Mouse (Mus musculus) cerebellum, adult 11 months (tissue): ENCODE measurements around the gene Gm28044.
"Not testable (repeated sequence)": the region's sequence is repeated elsewhere in the genome, so short reads cannot be mapped to it uniquely, and the experiment has no call there.

Experiments used
- DNase-seq: peaks from one replicate; pipeline ENCODE4 v3.0.0; 2022

Gene Gm28044

DNA sequence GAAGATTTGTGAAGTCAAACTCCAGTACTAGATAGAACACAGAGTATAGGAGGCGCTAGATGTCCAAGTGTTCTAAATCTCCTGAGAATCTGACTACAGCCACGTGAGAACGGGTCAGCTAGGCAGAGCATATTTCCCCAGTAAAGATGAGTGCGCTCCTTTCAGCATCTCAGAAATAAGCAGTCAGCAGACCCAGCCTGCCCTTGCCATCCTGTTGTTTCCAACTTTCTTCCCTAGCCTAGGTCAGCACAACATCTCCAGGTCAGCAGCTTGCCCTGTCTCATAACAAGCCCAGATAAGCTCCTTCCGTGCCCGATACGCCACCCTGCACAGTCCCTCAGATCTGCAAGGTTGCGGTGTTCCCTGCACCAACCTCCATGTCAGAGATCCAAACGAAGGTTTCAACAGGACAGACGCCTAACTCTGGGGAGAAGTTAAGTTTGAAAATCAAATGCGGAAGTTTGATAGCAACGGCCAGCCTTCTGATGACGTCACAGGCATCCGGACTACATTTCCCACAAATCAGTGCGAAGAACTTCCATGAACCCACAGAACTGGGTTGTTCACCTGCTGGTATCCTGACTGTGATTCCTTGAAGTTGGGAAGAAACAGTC lies at the start of gene Gm28044, which contains the start of gene Zfp953:
TSS of gene Gm28044 (minus strand) at position 406 of the 614 bp plus-strand sequence.
TSS of gene Zfp953 (minus strand) at position 475 of the 614 bp plus-strand sequence.
- DNase-seq = peak; percentile 80

DNA sequence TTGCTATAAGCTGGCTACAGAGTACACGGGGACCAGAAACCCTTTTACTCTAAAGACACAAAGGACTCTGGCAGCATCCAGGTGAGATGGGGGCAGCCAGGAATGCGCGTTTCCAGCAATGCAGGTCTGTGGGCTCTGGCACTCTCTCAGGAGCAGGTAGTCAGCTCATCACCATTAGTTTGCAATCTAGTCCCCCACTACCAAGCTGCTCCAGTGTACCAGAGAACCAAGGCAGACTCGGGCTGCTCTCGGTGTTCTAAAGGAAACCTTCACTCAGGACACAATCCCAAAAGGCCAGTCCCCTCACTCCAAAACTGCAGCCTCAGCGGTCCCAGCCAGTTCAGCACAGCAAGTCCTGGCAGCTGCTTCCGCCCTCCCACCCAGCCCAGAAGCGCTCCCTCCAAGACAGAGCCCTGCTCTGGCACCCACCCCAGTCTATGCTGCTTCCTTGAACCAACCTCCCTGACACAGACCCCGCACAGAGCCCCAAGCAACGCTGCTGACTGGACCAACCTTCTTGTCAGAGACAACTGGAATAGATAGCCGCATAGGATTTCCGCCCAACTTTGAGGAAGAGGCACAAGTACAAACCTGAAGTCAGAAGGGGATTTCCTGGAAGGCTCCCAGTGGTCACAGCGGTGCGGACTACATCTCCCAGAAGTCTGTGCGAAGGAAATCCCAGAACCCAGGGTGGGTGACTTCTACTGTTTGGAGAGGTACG lies 39.0 kb upstream of the Gm28044 start, which contains the start of gene Zfp429:
TSS of gene Zfp429 (minus strand) at position 637 of the 721 bp plus-strand sequence.
- DNase-seq = peak; percentile 41

DNA sequence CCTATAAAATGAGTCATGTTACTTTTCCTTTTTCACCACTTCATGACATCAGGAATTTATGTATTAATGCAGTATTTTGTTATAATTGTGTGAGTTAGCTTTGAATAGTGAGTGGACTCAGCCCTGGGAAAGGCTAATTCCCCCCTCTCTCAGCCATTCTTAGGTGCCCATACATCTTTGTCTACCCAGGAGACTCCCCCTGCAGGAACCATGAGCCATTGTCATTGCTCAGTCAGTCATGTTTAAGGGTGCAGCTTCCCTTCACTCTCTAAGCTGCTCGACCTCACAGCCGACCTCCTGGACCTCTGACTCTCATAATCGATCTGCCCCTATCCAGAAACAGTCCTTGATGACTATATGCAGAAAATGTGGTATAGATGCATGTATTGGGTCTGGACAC lies 15.9 kb upstream of the Gm28044 start:
- not testable (repeated sequence) for DNase-seq

DNA sequence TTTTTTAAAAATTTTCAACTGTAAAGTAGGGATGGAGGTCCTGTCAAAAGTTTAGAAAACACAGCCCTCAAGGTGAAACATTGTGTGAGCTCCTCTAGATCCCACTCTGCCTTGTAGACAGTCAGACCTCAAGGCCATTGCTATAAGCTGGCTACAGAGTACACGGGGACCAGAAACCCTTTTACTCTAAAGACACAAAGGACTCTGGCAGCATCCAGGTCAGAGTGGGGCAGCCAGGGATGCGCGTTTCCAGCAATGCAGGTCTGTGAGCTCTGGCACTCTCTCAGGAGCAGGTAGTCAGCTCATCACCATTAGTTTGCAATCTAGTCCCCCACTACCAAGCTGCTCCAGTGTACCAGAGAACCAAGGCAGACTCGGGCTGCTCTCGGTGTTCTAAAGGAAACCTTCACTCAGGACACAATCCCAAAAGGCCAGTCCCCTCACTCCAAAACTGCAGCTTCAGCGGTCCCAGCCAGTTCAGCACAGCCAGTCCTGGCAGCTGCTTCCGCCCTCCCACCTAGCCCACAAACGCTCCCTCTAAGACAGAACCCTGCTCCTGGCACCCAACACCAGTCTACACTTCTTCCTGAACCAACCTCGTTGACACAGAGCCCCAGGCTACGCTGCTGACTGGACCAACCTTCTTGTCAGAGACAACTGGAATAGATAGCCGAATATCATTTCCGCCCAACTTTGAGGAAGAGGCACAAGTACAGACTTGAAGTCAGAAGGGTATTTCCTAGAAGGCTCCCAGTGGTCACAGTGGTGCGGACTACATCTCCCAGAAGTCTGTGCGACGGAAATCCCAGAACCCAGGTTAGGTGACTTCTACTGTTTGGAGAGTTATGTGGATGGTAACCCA lies 14.9 kb upstream of the Gm28044 start, which contains the start of the genes Gm28041 and Zfp456:
TSS of gene Gm28041 (minus strand) at position 684 of the 862 bp plus-strand sequence.
TSS of gene Zfp456 (minus strand) at position 761 of the 862 bp plus-strand sequence.
- DNase-seq = not testable (repeated sequence)

DNA sequence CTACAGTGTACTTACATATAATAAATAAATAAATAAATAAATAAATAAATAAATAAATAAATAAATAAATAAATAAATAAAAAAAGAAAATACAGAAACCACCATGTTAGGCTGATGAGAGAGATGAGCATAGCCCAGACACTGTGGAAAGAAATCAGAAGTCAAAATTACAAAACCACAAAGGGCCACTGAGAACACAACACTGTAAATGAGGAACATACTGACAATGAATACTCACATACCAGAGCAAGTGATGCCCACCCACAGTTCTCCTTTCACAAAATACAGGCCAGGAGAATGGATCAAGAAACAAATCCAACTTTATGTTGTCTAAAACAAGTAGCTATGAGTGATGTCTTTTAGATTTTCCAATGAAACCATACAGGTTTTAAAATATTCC lies 8.5 kb downstream of the Gm28044 start:
- no peak for DNase-seq

DNA sequence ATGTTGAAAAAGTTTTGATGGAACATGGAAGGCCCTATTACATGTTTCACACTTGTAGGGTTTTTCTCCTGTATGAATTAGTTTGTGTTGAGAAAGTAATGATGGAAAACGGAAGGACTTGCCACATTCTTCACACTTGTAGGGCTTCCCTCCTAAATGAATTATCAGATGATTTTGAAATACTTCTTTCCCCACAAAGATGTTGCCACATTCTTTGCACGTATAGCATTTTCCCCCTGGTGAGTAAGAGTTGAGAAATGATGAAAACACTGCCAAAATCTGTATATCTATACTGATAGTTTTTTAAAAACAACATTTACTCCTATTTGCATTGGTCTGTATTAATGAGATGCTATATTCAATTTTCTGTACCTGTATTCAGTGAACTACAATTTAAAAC lies 16.9 kb downstream of the Gm28044 start:
- DNase-seq = no peak

DNA sequence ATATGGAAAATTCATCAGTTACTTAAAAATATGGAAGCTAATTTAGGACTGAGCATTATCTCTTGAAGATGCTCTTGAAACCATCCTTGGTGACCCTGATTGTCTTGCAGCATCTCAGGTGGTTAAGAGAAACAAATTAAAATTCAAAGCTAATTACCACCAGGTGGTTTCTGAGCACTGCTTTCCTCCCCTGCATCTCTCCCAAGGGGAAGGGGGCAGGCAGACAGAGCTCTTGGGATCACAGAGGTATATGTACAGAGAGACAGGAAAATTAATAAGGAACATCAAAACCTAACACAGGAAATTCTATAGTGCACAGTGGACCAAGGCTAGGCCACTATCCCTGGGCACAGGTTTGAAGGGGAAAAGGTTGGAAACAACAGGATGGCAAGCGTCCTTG lies 27.5 kb downstream of the Gm28044 start:
- no peak for DNase-seq

DNA sequence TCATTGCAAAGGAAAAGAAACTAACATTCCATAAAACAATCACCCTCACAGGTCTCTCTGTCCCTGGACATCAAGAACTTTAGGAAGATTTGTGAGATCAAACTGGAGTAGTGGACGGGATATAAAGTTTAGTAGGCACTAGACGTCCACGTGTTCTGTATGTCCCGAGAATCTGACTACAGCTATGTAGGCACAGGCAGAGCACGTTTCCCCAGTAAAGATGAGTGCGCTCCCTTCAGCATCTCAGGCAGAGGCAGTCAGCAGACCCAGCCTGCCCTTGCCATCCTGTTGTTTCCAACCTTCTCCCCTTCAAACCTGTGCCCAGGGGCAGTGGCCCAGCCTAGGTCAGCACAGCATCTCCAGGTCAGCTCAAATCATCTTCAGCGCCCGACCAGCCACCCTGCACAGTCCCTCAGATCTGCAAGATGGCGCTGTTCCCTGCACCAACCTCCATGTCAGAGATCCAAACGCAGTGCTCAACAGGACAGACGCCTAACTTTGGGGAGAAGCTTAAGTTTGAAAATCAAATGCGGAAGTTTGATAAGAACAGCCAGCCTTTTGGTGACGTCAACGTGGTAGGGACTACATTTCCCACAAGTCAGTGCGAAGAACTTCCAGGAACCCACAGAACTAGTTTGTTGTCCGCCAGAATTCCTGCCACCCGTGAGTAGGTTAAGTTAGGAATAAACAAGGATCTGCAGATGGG lies 28.2 kb downstream of the Gm28044 start, which contains the start of gene Zfp595:
TSS of gene Zfp595 (minus strand) at position 552 of the 706 bp plus-strand sequence.
- peak; percentile 65 for DNase-seq

DNA sequence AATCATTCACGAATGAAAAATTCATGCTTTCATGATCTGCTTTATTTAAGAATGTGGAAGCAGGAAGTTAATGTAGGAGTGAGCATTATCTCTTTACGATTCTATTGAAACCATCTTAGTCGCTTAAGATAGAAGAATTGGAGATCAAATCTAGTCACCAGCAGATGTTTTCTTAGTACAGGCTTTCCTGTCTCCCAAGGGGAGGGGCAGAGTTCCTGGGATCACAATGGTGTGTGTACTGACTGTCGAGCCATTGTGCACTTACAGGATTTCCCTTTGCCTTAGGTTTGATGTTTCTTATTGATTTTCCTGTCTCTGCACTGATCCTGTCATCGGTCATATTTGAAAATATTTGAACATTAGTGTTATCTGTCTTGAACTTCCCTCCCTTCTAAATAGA lies 53.6 kb downstream of the Gm28044 start:
- no peak for DNase-seq

DNA sequence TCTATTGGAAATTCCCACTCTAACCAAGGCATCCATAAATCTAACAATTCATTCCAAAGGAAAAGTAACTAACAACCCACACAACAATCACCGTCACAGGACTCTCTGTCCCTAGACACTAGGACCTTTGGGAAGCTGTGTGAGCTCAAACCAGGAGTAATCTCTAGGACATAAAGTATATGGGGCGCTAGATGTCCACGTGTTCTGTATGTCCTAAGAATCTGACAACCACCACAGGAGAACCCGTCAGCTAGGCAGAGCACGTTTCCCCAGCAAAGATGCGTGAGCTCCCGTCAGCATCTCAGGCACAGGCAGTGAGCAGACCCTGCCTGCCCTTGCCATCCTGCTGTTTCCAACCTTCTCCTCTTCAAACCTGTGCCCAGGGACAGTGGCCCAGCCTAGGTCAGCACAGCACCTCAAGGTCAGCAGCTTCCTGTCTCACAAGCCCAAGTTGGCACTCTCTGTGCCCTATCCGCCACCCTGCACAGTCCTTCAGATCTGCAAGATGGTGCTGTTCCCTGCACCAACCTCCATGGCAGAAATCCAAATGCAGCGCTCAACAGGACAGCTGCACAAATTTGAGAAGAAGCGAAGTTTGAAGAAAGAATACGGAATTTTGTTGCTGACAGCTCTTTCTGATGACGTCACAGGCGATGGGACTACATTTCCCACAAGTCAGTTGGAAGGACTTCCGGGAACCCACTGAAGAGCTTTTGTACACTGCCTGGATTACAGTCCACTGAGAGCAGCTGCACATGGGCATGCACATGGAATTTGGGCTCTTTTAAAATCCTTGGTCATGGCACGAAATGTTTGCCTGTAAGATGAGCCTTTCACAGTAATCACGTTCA lies 54.3 kb downstream of the Gm28044 start, which contains the start of gene Zfp457:
TSS of gene Zfp457 (minus strand) at position 664 of the 851 bp plus-strand sequence.
- peak; percentile 84 for DNase-seq

DNA sequence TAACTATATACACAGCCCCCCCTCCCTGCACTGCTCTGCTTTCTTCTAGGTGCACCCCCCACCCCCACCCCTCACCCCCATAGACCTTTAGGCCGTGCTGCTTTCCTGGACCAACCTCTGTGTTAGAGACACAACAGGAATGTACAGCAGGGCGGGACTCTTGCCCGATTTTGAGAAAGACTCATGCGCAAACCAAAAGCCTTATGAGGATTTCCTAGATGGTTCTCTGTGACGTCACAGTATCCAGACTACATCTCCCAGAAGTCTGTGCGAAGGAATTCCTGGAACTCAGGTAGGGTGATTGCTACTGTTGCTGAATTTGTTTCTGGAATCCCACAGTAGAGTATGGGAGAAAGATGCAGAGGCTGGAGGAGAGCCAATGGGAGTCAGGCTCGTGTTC lies 82.0 kb downstream of the Gm28044 start, which contains the start of gene Zfp458:
TSS of gene Zfp458 (minus strand) at position 153 of the 400 bp plus-strand sequence.
- no peak for DNase-seq

DNA sequence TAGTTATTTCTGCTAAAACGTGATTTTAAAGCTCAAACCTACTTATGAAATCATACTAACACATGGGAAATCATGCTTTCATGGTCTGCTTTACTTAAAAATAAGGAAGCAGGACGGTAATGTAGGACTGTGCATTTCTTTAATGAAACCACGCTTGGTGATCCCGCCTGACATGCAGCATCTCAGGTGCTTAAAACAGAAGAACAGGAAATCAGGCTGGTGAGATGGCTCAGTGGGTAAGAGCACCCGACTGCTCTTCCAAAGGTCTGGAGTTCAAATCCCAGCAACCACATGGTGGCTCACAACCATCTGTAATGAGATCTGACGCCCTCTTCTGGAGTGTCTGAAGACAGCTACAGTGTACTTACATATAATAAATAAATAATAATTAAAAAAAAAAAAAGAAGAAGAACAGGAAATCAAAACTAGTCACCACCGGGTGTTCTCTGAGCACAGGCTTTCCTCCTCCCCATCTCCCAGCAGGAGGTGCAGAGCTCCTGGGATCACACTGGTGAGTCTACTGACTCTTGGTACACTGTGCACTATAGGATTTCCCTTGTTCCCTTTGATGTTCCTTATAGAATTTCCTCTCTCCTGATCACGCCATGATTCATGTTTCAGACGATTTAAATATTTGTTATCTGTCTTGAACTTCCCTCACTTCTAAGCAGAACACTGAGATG lies 90.8 kb downstream of the Gm28044 start:
- not testable (repeated sequence) for DNase-seq

DNA sequence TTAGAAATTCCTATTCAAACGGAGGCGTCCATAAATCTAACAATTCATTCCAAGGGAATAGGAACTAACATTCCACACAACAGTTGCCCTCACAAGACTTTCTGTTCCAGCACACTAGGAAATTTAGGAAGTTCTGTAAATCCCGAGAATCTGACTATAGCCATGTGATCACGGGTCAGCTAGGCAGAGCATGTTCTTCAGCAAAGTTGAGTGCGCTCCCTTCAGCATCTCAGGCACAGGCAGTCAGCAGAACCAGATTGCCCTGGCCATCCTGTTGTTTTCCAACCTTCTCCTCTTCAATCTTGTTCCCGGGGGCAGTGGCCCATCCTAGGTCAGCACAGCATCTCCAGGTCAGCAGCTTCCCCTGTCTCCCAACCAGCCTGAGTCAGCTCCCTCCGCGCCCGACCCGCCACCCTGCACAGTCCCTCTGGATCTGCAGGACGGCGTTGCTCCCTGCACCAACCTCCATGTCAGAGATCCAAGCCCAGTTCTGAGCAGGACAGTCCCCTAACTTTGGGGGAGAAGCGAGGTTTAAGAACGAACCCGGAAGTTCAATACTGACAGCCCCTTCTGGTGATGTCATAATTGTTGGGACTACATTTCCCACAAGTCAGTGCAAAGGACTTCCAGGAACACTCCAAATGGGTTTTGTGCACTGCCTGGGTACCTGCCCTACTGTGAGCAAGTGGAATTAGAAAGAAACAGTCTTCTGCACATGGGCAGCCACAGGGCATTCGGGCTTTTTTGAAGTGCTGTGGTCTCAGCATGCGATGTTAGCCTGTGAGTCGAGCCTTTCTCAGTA lies 91.6 kb downstream of the Gm28044 start:
- DNase-seq = peak; percentile 65
